Mouse (Mus musculus) left cerebral cortex, postnatal 14 days (tissue): ENCODE results near the gene Dad1. TPM values are rescaled to one million over a fixed set of nuclear protein-coding genes. Genes with fewer than 3 reads are reported as not detected.

Experiments used
- DNase-seq, 2 experiments: peaks; one replicate each; pipeline ENCODE4 v3.0.0; 2021 to 2022; ENCODE audit warnings: low spot score in 2 of 2, mixed read lengths in 1 of 2
- intact Hi-C: fragments of 180-260 bp; cut with DNase I; formaldehyde crosslinking; loops from one replicate; pipeline ENCODE4 v1.15.1; 2025
- long read RNA-seq, 2 experiments: library from polyadenylated mRNA; stranded (forward); transcript quantifications; one replicate each; pipeline ENCODE4 v2.0.0; 2021
- total RNA-seq, 2 experiments: library from RNA; stranded (reverse); gene quantifications; 2 replicates each; pipeline ENCODE4 v1.2.3; 2021

Dad1 gene
- 100 to 1,000 TPM; 118 to 127 TPM for total RNA-seq
- long read RNA-seq, experiment 1, transcript Dad1-201 (3 exons, 878 nt) = major isoform, 115 of 121 reads
- long read RNA-seq, experiment 1, partial matches to known transcripts = 3 of 121 reads
- long read RNA-seq, experiment 1, other reads (novel, unspliced or antisense) = 3 of 121 reads
- long read RNA-seq, experiment 2, transcript Dad1-201 (3 exons, 878 nt) = major isoform, 104 of 107 reads
- long read RNA-seq, experiment 2, partial matches to known transcripts = 1 of 107 reads
- long read RNA-seq, experiment 2, other reads (novel, unspliced or antisense) = 2 of 107 reads

GRCm38 (mm10) chr14:54253741-54254291 is at the start of gene Dad1, which contains the start of gene Abhd4:
Dad1 (minus strand) TSS chr14:54254104.
Abhd4 (plus strand) TSS chr14:54254188.
- intact Hi-C loops = loop anchor here (5.0 kb wide), 1 partner anchor 108 kb away; the partner anchor contains the start of gene Oxa1l
- DNase-seq = peak; percentile 98 to 99

GRCm38 (mm10) chr14:54300676-54301075 is 46.8 kb upstream of the Dad1 start:
- intact Hi-C loops = no loop called here
- DNase-seq = no peak

GRCm38 (mm10) chr14:54300136-54300535 is 46.2 kb upstream of the Dad1 start:
- intact Hi-C loops = no loop called here

GRCm38 (mm10) chr14:54284839-54285238 is 30.9 kb upstream of the Dad1 start, which contains the start of gene Olfr49:
Olfr49 (minus strand) TSS chr14:54284939.
- intact Hi-C loops = no loop called here
- DNase-seq = no peak

More at GRCm38 (mm10) chr14:54300136-54300535, 46.2 kb upstream of the Dad1 start:
- DNase-seq = no peak

GRCm38 (mm10) chr14:54276446-54276845 is 22.5 kb upstream of the Dad1 start:
- intact Hi-C loops = no loop called here
- DNase-seq = no peak

- intact Hi-C loops = no loop called here
Measured at GRCm38 (mm10) chr14:54272696-54273095, 18.8 kb upstream of the Dad1 start.

GRCm38 (mm10) chr14:54271976-54272606 is 18.2 kb upstream of the Dad1 start:
- intact Hi-C loops = no loop called here
- DNase-seq = no peak

More at GRCm38 (mm10) chr14:54272696-54273095, 18.8 kb upstream of the Dad1 start:
- DNase-seq = no peak

- intact Hi-C loops = no loop called here
- no peak for DNase-seq
Measured at GRCm38 (mm10) chr14:54270413-54270812, 16.5 kb upstream of the Dad1 start.

- intact Hi-C loops = no loop called here
Measured at GRCm38 (mm10) chr14:54269566-54269965, 15.7 kb upstream of the Dad1 start.

GRCm38 (mm10) chr14:54267966-54268365 is 14.1 kb upstream of the Dad1 start:
- intact Hi-C loops = no loop called here

More at GRCm38 (mm10) chr14:54269566-54269965, 15.7 kb upstream of the Dad1 start:
- no peak for DNase-seq

GRCm38 (mm10) chr14:54265951-54266350 is 12.0 kb upstream of the Dad1 start:
- DNase-seq = no peak
- intact Hi-C loops = no loop called here

More at GRCm38 (mm10) chr14:54267966-54268365, 14.1 kb upstream of the Dad1 start:
- DNase-seq = no peak

- DNase-seq = no peak
- intact Hi-C loops = no loop called here
Measured at GRCm38 (mm10) chr14:54265093-54265492, 11.2 kb upstream of the Dad1 start.

GRCm38 (mm10) chr14:54264231-54264630 is 10.3 kb upstream of the Dad1 start:
- intact Hi-C loops = no loop called here
- no peak for DNase-seq

- DNase-seq = no peak
- intact Hi-C loops = no loop called here
Measured at GRCm38 (mm10) chr14:54263099-54263498, 9.2 kb upstream of the Dad1 start.

GRCm38 (mm10) chr14:54262622-54263021 is 8.7 kb upstream of the Dad1 start:
- intact Hi-C loops = no loop called here
- DNase-seq = no peak

GRCm38 (mm10) chr14:54261386-54261785 is 7.5 kb upstream of the Dad1 start:
- DNase-seq = no peak
- intact Hi-C loops = no loop called here

GRCm38 (mm10) chr14:54260196-54260595 is 6.3 kb upstream of the Dad1 start:
- no peak for DNase-seq
- intact Hi-C loops = no loop called here

GRCm38 (mm10) chr14:54259722-54260085 is 5.8 kb upstream of the Dad1 start:
- DNase-seq = no peak
- intact Hi-C loops = no loop called here

GRCm38 (mm10) chr14:54259003-54259721 is 5.3 kb upstream of the Dad1 start:
- peak; percentile 68 to 77 for DNase-seq

GRCm38 (mm10) chr14:54258131-54258670 is 4.3 kb upstream of the Dad1 start:
- DNase-seq = no peak
- intact Hi-C loops = no loop called here

More at GRCm38 (mm10) chr14:54259003-54259721, 5.3 kb upstream of the Dad1 start:
- intact Hi-C loops = no loop called here
